Mouse (Mus musculus) midbrain, embryonic 11.5 days (tissue): ENCODE measurements around the gene Jam2. TPM values are rescaled to one million over a fixed set of nuclear protein-coding genes. Genes with fewer than 3 reads are reported as not detected.

Experiments used
- ATAC-seq: fragments of 200-750 bp; cut with Nextera tagmentation; 2 replicates; pipeline ENCODE4 v1.8.0; 2017; ENCODE audit warnings: moderate TSS enrichment, moderate library complexity; ENCODE audit not compliant: low FRiP score
- DNase-seq: peaks from one replicate; pipeline ENCODE4 v3.0.0; 2015; ENCODE audit warnings: low spot score; ENCODE audit errors: missing footprints
- H3K27ac ChIP-seq: fragments of 300-500 bp; sonication (generic); 2 replicates; pipeline ENCODE4 v1.5.1; 2014; ENCODE audit warnings: low read depth, low read length
- H3K27me3 ChIP-seq: fragments of 300-500 bp; sonication (generic); 2 replicates; pipeline ENCODE4 v1.6.1; 2014; ENCODE audit warnings: mild to moderate bottlenecking, low read length, moderate library complexity, mixed read lengths; ENCODE audit not compliant: control insufficient read depth, insufficient read depth
- H3K36me3 ChIP-seq: fragments of 300-500 bp; sonication (generic); 2 replicates; pipeline ENCODE4 v1.6.1; 2014; ENCODE audit warnings: mild to moderate bottlenecking, low read length, moderate library complexity, mixed read lengths; ENCODE audit not compliant: control insufficient read depth, insufficient read depth
- H3K4me1 ChIP-seq: fragments of 300-500 bp; sonication (generic); 2 replicates; pipeline ENCODE4 v1.6.1; 2014; ENCODE audit warnings: low read length; ENCODE audit not compliant: control insufficient read depth, insufficient read depth
- H3K4me2 ChIP-seq: fragments of 300-500 bp; sonication (generic); 2 replicates; pipeline ENCODE4 v1.6.1; 2014; ENCODE audit warnings: mild to moderate bottlenecking, moderate library complexity
- H3K4me3 ChIP-seq: fragments of 300-500 bp; sonication (generic); 2 replicates; pipeline ENCODE4 v1.5.1; 2014; ENCODE audit warnings: low read depth, low read length
- H3K9ac ChIP-seq: fragments of 300-500 bp; sonication (generic); 2 replicates; pipeline ENCODE4 v1.6.1; 2014; ENCODE audit warnings: low read length
- H3K9me3 ChIP-seq: fragments of 300-500 bp; sonication (generic); 2 replicates; pipeline ENCODE4 v1.6.1; 2016; ENCODE audit warnings: low read length; ENCODE audit not compliant: control insufficient read depth
- WGBS: fragments of 180-500 bp; shearing (Covaris S2); extraction: QIAGEN DNeasy Blood & Tissue Kit; methylation state at CpG from one replicate; pipeline ENCODE4 v1.1.7; 2014; 5-methylcytosine and 5-hydroxymethylcytosine counted together
- polyA plus RNA-seq: library from polyadenylated mRNA; unstranded; fragments of >200 nt; fragmentation: Nextera tagmentation; extraction: Ambion mirVana; gene quantifications from 2 replicates; pipeline ENCODE4 v1.2.1, GENCODE M21; 2014

The Jam2 gene
- polyA plus RNA-seq, 1 experiment from 2014 or later: 95.1 TPM

- Histone ChIP-seq H3K9me3 (no peaks in the 10 kb centered on the region), H3K9ac (no peak overlapping the region), H3K4me3 (no peak overlapping the region), H3K4me2 (no peak overlapping the region), H3K36me3 (no peaks in the 10 kb centered on the region), H3K27me3 (no peaks in the 10 kb centered on the region), H3K4me1 (no peaks in the 10 kb centered on the region), H3K27ac (no peak overlapping the region)
- ATAC-seq (no peak), DNase-seq (peak; percentile 47)
- 97% methylated on average over 1 of the region's 2 CpGs for WGBS
These were observed 26.1 kb downstream of the Jam2 start for GRCm38 (mm10) chr16:84800038-84800437.

- 90% methylated on average over 6 of the region's 6 CpGs for WGBS
- peak; percentile 77 for DNase-seq
- no peak overlapping the region for H3K9ac ChIP-seq
These were observed 28.3 kb downstream of the Jam2 start for GRCm38 (mm10) chr16:84802217-84802616.

GRCm38 (mm10) chr16:84804866-84805265, 30.9 kb downstream of the Jam2 start:
- ATAC-seq: no peak

More at GRCm38 (mm10) chr16:84802217-84802616, 28.3 kb downstream of the Jam2 start:
- ATAC-seq: no peak
- peaks cover 6% of the 10 kb centered on the region for H3K36me3 ChIP-seq
- no peak overlapping the region for H3K27ac ChIP-seq
- H3K9me3 ChIP-seq: no peaks in the 10 kb centered on the region
- no peaks in the 10 kb centered on the region for H3K27me3 ChIP-seq
- no peak overlapping the region for H3K4me2 ChIP-seq
- no peaks in the 10 kb centered on the region for H3K4me1 ChIP-seq
- H3K4me3 ChIP-seq: no peak overlapping the region

DNA sequence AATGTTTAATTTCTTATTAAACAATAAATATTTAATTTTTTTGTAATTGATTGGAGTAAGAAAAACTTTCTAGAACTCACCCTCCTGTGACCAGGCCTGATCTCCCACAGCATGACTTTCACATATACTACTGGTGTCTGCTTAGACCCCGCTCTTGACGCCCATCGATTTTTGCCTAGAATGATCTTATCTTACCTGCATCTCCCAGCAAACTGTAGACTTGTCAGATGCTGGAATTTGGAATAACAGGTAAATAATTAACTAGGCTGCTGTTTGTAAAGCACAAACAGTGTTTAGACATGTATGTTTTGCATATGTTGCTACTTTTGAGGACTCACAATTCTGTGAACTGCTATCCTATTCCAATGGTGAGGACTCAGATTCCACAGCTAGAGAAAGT, 32.3 kb downstream of the Jam2 start:
- WGBS: 97% methylated on average over 3 of the region's 3 CpGs
- Histone ChIP-seq H3K27ac (no peak overlapping the region), H3K9me3 (no peaks in the 10 kb centered on the region), H3K27me3 (no peaks in the 10 kb centered on the region), H3K4me2 (no peak overlapping the region), H3K36me3 (peaks cover 14% of the 10 kb centered on the region), H3K9ac (no peak overlapping the region), H3K4me3 (no peak overlapping the region), H3K4me1 (no peaks in the 10 kb centered on the region)
- peak; percentile 6 for DNase-seq
- no peak for ATAC-seq

More at GRCm38 (mm10) chr16:84804866-84805265, 30.9 kb downstream of the Jam2 start:
- DNase-seq: peak; percentile 17
- Histone ChIP-seq H3K4me3 (no peak overlapping the region), H3K4me1 (no peaks in the 10 kb centered on the region), H3K27me3 (no peaks in the 10 kb centered on the region), H3K9ac (no peak overlapping the region), H3K9me3 (no peaks in the 10 kb centered on the region), H3K4me2 (no peak overlapping the region), H3K27ac (no peak overlapping the region), H3K36me3 (peaks cover 14% of the 10 kb centered on the region)
- WGBS: 91% methylated on average over 5 of the region's 5 CpGs

DNA sequence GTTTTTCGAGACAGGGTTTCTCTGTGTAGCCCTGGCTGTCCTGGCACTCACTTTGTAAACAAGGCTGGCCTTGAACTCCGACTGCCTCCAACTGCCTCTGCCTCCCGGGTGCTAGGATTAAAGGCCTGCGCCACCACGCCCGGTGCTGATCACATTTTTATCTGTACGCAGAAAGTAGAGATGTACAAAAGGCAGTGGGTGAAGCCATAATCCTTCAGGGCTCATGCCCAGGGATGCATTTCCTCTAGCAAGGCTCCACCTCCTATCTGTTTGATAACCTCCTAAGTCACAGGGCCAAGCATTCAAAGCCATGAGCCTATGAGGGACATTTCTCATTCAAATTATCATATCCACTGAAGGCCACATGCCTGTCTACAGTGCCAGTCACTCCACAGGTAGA, 34.0 kb downstream of the Jam2 start:
- Histone ChIP-seq H3K36me3 (peaks cover 14% of the 10 kb centered on the region), H3K4me3 (no peak overlapping the region), H3K4me1 (no peaks in the 10 kb centered on the region), H3K27ac (no peak overlapping the region), H3K9me3 (no peaks in the 10 kb centered on the region), H3K9ac (no peak overlapping the region), H3K4me2 (no peak overlapping the region), H3K27me3 (no peaks in the 10 kb centered on the region)
- WGBS: 93% methylated on average over 7 of the region's 7 CpGs
- DNase-seq (peak; percentile 73), ATAC-seq (no peak)

DNA sequence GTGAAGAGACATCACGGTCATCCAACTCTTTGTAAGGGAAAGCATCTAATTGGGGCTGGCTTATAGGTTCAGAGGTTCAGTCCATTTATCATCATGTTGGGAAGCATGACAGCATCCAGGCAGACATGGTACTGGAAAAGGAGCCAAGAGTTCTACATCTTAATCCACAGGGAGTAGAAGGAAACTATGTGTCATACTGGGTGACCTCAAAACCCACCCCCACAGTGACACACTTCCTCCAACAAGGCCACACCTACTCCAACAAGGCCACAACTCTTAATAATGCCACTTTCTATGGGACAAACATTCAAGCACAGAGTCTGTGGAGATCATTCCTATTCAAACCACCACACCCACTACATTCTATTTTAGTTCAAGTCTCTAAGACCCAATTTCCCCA, 36.3 kb downstream of the Jam2 start:
- no peak overlapping the region for H3K4me3 ChIP-seq
- no peak for ATAC-seq
- 100% methylated on average over 1 of the region's 1 CpGs for WGBS
- H3K27me3 ChIP-seq: no peaks in the 10 kb centered on the region
- H3K9me3 ChIP-seq: no peaks in the 10 kb centered on the region
- no peaks in the 10 kb centered on the region for H3K4me1 ChIP-seq
- peaks cover 14% of the 10 kb centered on the region for H3K36me3 ChIP-seq
- H3K9ac ChIP-seq: no peak overlapping the region
- no peak overlapping the region for H3K27ac ChIP-seq
- peak; percentile 10 for DNase-seq
- no peak overlapping the region for H3K4me2 ChIP-seq

DNA sequence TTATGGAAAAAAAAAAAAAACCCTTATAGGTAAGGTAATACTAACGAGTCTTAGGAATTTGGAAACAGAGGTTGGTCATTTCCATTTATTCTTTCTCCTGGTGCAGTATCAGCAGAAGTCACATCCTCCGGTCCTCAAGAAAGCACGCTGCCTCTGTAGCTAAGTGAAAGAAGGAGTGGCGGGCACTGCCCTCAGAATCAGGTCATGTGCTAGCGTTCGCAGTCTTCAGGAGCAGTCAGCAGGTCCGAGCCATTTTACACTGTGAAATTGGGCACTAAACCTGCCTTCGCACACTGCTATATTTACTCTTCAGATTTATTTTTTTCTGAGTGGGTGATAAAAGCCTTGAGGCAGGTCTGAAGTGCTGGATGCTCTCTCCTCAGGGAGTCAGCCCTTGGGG, 39.9 kb downstream of the Jam2 start:
- no peak overlapping the region for H3K27ac ChIP-seq
- peak; percentile 69 for DNase-seq
- H3K9me3 ChIP-seq: no peaks in the 10 kb centered on the region
- H3K4me2 ChIP-seq: no peak overlapping the region
- no peak overlapping the region for H3K4me3 ChIP-seq
- no peak for ATAC-seq
- no peaks in the 10 kb centered on the region for H3K27me3 ChIP-seq
- H3K4me1 ChIP-seq: no peaks in the 10 kb centered on the region
- no peak overlapping the region for H3K9ac ChIP-seq
- H3K36me3 ChIP-seq: peaks cover 4% of the 10 kb centered on the region
- 91% methylated on average over 8 of the region's 8 CpGs for WGBS

- no peak overlapping the region for H3K27ac ChIP-seq
- H3K4me1 ChIP-seq: no peaks in the 10 kb centered on the region
- H3K36me3 ChIP-seq: peaks cover 4% of the 10 kb centered on the region
- ATAC-seq: no peak
- no peak overlapping the region for H3K4me3 ChIP-seq
- 91% methylated on average over 8 of the region's 8 CpGs for WGBS
- H3K27me3 ChIP-seq: no peaks in the 10 kb centered on the region
- H3K9ac ChIP-seq: no peak overlapping the region
- H3K4me2 ChIP-seq: no peak overlapping the region
- no peak for DNase-seq
- no peaks in the 10 kb centered on the region for H3K9me3 ChIP-seq
These were observed 40.6 kb downstream of the Jam2 start for GRCm38 (mm10) chr16:84814511-84814910.

- Histone ChIP-seq H3K4me2 (no peak overlapping the region), H3K36me3 (peaks cover 3% of the 10 kb centered on the region; the same call in 1 of the 2 replicates), H3K4me3 (no peak overlapping the region), H3K27me3 (no peaks in the 10 kb centered on the region), H3K4me1 (no peaks in the 10 kb centered on the region), H3K9ac (no peak overlapping the region), H3K27ac (no peak overlapping the region), H3K9me3 (no peaks in the 10 kb centered on the region)
- WGBS: 36% methylated on average over 7 of the region's 7 CpGs
- peak; percentile 80 for ATAC-seq
- peak; percentile 88 for DNase-seq
These were observed 43.5 kb downstream of the Jam2 start for GRCm38 (mm10) chr16:84817423-84817822.

DNA sequence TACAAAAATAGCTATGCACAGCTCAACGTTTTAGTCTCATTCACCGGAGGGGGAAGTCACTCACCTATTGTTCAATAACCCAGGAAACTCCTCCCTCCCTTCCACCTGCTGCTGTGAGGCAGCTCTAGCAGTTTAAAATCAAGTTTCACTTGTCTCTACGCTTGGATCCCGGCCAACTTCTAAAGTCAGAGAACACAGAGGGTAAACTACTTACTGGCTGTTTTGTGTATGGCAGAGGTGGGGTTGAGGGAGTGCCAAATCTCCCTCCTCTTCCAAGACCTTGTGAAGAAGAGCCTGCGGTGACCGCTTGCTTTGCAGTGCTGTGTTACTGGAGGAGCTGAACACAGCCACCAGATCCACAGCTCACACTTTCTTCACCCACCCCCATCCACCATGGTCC, 51.1 kb downstream of the Jam2 start:
- no peak overlapping the region for H3K4me2 ChIP-seq
- H3K9ac ChIP-seq: no peak overlapping the region
- no peaks in the 10 kb centered on the region for H3K4me1 ChIP-seq
- peaks cover 6% of the 10 kb centered on the region; the same call in 1 of the 2 replicates for H3K36me3 ChIP-seq
- ATAC-seq (no peak), DNase-seq (no peak)
- no peak overlapping the region for H3K4me3 ChIP-seq
- no peaks in the 10 kb centered on the region for H3K9me3 ChIP-seq
- WGBS: 85% methylated on average over 6 of the region's 6 CpGs
- no peak overlapping the region for H3K27ac ChIP-seq
- no peaks in the 10 kb centered on the region for H3K27me3 ChIP-seq
